Mouse (Mus musculus): ENCODE data around the gene Vsx1. TPM values are rescaled to one million over a fixed set of nuclear protein-coding genes. Genes with fewer than 3 reads are reported as not detected.

Vsx1 gene
- polyA plus RNA-seq, 1 experiment = 0.16 TPM

DNA sequence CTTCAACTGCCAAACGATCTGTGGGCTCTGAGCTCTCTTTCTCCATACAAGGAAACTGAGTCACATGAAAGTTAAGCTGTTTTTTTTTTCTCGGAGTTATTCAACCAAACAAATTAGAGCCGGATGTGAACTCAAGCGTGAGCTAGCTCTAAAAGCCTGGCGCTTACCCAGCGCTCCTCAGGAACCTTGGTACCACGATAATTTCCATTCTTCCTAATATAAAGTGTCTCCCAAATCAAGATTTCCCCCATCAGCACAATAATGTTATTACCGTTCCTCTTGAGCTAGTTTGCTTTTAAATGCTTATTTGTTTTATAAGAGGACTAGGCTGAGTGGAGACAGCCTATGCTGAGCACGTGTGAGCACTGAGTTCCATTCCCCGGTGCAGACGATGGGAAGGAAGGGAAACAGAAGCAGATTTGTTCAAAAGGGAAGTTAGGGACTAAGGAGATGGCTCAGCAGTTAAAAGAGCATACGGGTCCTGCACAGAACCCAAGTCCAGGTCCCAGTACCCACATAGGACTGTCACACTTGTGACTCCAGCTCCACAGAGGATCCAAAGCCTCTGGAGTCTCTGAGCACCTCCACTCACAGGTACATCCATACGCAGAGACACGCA, 41.4 kb downstream of the Vsx1 start:
- no peak for DNase-seq (ENCODE audit: extremely low spot score in 1 of 2, low spot score in 1 of 2)

DNA sequence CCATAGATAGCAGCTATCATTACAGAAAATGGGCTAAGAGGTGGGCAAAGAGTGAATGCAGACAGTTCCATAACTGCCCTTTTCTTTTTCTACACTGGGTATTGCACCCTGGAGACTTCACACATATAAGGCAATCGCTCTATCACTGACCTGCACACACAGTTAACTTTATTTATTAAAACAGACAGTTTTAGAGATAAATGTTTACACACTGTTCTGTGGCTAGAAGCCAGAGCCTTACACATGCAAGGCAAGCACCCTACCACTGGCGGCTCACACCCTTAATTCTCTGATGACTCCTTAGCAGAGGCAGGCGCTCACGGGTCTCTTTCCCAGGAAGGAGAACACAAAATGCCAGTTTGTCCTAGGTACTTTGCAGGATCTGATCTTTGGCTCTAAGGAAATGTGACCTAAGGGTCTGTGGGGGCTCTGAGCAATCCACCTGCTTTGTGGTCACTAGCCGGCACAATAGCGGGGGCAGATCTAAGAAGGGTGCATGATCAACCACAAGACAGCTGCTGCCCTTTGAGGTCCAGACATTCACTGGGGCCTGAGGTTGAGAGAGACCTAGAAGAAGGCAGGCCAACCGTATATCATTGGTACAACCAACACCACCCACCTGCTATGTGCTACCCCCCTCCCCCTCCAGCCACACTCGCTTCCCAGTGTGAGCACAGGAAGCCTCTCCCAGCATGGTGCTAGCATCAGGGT, 42.6 kb downstream of the Vsx1 start:
- no peak for DNase-seq (ENCODE audit: extremely low spot score in 1 of 2, low spot score in 1 of 2)

DNA sequence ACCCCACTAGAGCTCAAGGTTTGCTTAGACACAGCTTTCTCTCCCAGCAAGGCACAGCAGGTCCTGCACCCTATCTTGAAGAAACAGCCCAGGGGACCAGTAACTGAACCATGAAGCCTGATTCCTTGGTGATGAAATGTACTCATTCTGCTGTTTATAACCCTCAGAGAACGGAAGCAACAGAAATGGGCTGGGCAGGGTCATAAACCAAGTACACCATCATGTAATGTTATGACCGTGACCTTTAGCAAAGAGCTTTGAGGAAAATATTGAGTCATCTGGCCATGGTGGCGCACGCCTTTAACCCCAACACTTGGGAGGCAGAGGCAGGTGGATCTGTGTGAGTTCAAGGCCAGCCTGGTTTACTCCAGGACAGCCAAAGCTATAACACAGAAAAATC, 43.9 kb downstream of the Vsx1 start:
- DNase-seq (ENCODE audit: extremely low spot score in 1 of 2, low spot score in 1 of 2) = no peak

DNA sequence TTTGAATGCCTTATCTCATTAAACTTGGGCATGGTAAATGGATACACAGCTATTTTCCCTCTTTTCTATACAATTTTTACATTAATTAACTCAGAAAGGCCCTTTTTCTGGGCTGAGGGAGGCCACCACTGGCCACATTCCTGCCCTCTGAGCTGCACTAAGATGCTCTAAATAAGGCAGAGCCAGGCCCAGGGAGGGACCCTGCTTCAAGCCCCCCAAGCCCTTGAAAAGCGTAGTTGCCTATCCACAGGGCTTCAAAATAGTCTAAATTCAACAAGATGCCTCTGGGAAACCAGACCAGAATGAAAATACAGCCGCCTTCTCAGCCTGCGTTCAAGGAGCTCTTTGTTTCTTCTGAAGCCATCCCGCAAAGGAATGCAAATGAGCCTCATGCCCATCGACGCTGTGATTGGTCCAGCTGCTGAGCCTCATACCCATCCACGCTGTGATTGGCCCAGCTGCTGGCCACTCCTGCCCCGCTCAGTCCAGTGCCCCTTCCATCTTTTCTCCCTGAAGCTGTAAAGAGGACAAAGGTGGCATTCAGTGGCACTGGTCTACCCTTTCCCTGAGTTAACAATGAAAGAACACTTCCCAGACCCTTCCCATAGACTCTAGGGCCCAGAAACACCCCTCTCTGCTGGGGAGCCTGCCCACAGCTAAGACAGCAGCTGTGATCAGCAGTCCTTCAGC, 45.3 kb downstream of the Vsx1 start:
- peak; percentile 62 to 69 for DNase-seq (ENCODE audit: extremely low spot score in 1 of 2, low spot score in 1 of 2)

DNA sequence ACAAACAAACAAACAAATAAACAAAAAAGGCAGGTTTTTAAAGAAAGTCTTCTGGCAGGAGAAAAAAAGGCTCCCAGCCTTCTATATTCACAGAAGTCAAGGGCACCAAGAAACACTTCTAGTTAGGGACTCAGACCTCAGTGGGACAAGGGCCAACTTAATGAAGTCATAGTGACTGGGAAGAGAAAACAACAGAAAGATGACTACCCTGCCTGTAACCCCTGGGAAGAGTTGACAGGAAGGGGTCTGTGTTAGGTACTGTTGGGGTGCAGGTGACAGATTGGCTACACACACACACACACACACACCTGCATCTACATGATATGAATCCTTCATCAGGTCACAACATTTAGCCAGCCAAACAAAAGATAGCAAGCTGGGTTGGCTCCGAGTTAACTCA, 46.0 kb downstream of the Vsx1 start:
- DNase-seq (ENCODE audit: extremely low spot score in 1 of 2, low spot score in 1 of 2) = no peak

DNA sequence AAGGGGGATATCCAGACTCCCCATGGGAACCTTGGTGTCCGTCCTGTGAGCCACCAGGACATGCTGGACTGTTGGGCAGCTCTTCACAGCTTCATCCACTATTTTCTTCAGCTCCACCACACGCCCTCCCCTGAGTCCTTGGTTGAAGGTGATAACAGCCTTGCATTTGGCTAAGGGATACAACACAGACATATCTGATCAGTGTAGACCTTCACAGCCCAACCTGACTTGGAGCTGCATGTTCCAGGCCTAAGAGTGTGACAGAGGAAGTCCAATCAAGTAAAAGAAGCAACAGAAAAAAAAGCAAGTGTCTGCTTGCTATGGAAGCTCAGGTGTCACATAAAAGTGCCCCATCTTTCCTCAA, 50.8 kb downstream of the Vsx1 start:
- no peak for DNase-seq (ENCODE audit: extremely low spot score in 1 of 2, low spot score in 1 of 2)

DNA sequence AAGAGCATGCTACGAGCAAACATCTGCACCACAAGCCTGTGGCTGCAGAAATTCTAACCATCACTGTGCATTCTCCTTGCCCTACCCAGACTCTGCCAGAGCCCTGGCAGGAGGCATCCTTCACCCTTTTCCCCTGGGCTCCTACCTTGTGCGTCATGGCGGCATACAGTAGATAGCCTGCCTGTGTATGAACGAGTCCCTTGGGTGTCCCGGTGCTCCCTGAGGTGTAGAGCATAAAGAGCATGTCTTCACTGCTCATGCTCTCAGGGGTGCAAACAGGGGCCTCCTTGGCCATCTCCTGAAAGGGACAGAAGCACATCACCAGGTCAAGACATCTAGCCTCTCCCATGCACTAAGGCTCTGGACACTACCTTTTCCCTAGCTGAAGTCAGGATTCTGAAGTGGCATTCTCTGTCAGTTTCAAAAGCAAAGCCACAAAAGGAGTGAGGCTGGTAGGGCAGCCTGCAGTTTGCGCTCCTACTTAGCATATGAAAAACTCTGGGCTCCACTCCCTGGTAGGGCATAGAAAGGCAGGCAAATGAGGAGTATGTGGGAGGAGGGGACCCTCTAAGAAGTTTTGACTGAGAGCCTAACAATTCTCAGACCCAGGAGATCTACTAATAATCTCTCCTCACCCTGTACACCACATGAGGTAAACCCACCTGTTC, 51.3 kb downstream of the Vsx1 start:
- no peak for DNase-seq (ENCODE audit: extremely low spot score in 1 of 2, low spot score in 1 of 2)

DNA sequence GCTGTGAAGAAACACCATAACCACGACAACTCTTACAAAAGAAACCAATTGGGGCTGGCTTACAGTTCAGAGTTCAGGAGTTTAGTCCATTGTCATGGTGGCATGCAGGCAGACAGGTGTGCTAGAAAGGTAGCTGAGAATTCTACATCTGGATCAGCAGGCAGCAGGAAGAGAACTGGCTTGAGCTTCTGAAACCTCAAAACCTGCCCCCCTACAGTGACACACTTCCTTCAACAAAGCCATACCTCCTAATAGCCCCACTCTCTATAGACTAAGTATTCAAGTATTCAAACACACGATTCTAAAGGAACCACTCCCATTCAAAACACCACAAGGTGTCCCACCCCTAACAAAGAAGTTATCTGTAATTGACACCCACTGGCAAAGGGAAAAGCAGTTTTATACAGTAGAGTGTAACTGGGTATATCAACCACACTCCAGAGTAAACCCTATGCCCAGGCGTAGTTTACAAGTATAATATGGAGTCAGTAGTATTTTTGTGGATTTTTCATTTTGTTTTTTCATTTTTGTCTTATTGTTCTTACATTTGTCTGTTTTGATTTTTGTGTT, 53.2 kb downstream of the Vsx1 start:
- no peak for DNase-seq (ENCODE audit: extremely low spot score in 1 of 2, low spot score in 1 of 2)

Other genes with a start within 250 kb of the Vsx1 start
- 1.3 and 1.7 TPM in 2 replicates for gene Zfp442, start 237.9 kb downstream of the Vsx1 start, polyA plus RNA-seq (2012; rRNA removed)
- not detected in 2 replicates for gene Zfp345, start 204.3 kb downstream of the Vsx1 start, polyA plus RNA-seq (2012; rRNA removed)
- gene Cst7, start 118.9 kb downstream of the Vsx1 start, polyA plus RNA-seq (2012; rRNA removed) = 0.48 and 1.1 TPM in 2 replicates
- gene Apmap, start 80.8 kb downstream of the Vsx1 start, polyA plus RNA-seq (2012; rRNA removed) = 61.2 TPM in 2 replicates
- gene Acss1, start 20.9 kb downstream of the Vsx1 start, polyA plus RNA-seq (2012; rRNA removed) = 25.3 and 25.9 TPM in 2 replicates
- 55.0 and 56.5 TPM in 2 replicates for gene Entpd6, start 59.7 kb upstream of the Vsx1 start, polyA plus RNA-seq (2012; rRNA removed)
- gene Pygb, start 97.4 kb upstream of the Vsx1 start, polyA plus RNA-seq (2012; rRNA removed) = 123 and 125 TPM in 2 replicates
- 286 and 297 TPM in 2 replicates for gene Abhd12, start 215.4 kb upstream of the Vsx1 start, polyA plus RNA-seq (2012; rRNA removed)
- 1.3 and 1.9 TPM in 2 replicates for gene Gins1, start 216.0 kb upstream of the Vsx1 start, polyA plus RNA-seq (2012; rRNA removed)

Measured in frontal cortex, adult 2 months (tissue).